Mouse (Mus musculus) lung, adult 2 months (tissue): ENCODE measurements around the gene Ppp1r15a.

Experiments used
- CTCF ChIP-seq: fragments of 200-500 bp; IDR thresholded peaks from 2 replicates; pipeline ENCODE4 v1.5.1; 2011; ENCODE audit warnings: mild to moderate bottlenecking, low read length, control low read depth; ENCODE audit not compliant: insufficient read depth
- POLR2A ChIP-seq: fragments of 200-500 bp; IDR thresholded peaks from 2 replicates; pipeline ENCODE4 v1.6.1; 2011; ENCODE audit warnings: low read depth, mild to moderate bottlenecking, control low read depth, low read length, borderline replicate concordance; ENCODE audit errors: extremely low read depth

GRCm38 (mm10) chr7:45519345-45520120, 6.5 kb downstream of the Ppp1r15a start:
- TF ChIP-seq POLR2A (no peak), CTCF (no peak)
